Mouse (Mus musculus): ENCODE measurements at regions not wholly inside any gene's neighbourhood (a gene's known extent, or its start where the extent isn't known, plus 50 kb on each side); places are given as distances from the start of the nearest gene placed in this dataset.

DNA sequence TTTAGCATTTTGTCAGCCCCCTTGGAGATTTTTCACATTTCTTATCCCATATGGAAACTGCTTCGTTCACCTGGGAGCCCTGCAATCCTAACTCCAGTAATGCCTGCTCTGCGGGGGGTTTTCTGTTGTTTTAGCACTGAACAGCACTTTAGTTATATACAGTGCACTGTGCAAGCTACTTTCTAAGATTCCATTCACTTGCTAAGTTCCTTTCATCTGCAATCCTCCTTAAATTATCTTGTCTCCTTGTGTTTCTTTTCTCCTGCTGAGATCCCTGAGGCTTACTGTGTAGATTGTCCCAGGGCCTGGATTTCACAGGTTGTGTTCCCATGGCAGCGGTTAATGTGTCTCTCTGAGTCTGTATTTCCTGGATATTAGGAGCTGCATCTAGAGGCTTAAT lies 173.3 kb upstream of the Elac2 start:
- H3K27ac ChIP-seq (replicated peaks), result no peak overlapping the region
- no peaks in the 10 kb centered on the region for H3K36me3 ChIP-seq
- no peak overlapping the region for H3K4me2 ChIP-seq
- no peaks in the 10 kb centered on the region for H3K9me3 ChIP-seq
- no peak for ATAC-seq (ENCODE audit: low FRiP score, low read depth)
- WGBS, result 62% methylated on average over 3 of the region's 3 CpGs
- no peak overlapping the region for H3K4me3 ChIP-seq
- H3K9ac ChIP-seq, result no peak overlapping the region
- peaks cover 8% of the 10 kb centered on the region for H3K4me1 ChIP-seq (replicated peaks)
- H3K27me3 ChIP-seq, result no peaks in the 10 kb centered on the region

DNA sequence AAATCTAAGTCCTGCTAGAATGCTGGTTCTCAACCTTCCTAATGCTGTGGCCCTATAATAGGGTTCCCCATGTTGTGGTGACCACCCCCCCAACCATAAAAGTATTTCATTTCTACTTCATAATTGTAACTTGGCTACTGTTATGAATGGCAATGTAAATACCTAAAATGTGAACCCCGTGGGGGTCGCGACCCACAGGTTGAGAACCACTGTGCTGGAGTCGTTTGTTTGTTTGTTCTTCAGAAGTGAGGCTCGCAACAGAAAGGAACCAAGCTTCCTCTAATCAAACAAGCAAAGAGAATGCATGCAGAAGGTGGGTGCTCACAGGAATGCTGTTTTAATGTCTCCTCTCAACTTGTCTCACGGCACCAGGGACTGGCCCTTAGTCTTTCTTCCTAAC lies 166.4 kb upstream of the Elac2 start:
- no peaks in the 10 kb centered on the region for H3K9me3 ChIP-seq
- H3K4me2 ChIP-seq, result no peak overlapping the region
- ATAC-seq (ENCODE audit: low FRiP score, low read depth), result no peak
- H3K4me3 ChIP-seq, result no peak overlapping the region
- no peaks in the 10 kb centered on the region for H3K27me3 ChIP-seq
- no peaks in the 10 kb centered on the region for H3K36me3 ChIP-seq
- no peak overlapping the region for H3K27ac ChIP-seq (replicated peaks)
- H3K4me1 ChIP-seq (replicated peaks), result no peaks in the 10 kb centered on the region
- WGBS, result 83% methylated on average over 6 of the region's 6 CpGs
- no peak overlapping the region for H3K9ac ChIP-seq

DNA sequence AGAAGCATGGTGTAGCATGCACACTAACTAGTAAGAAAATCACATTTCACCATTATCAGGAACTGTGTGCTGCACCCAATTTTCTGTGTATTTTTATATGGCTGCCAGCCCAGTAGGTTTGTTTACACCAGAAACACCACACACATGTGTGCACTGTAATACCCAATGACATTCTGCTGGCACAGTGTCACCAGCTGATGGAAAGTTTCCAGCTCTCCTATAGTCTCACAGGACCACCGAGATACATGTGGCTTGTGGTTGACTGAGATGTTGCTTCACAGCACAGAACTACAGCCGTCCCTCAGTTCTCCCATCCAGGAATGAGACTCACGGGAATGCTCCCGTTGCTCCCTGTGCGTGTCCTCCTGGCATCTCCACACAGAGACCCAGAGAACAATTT lies 149.4 kb upstream of the Elac2 start:
- Histone ChIP-seq H3K27ac (replicated peaks) (no peak overlapping the region), H3K4me3 (no peak overlapping the region), H3K27me3 (no peaks in the 10 kb centered on the region), H3K9ac (no peak overlapping the region), H3K36me3 (no peaks in the 10 kb centered on the region), H3K4me1 (replicated peaks) (0 out of 2 replicates have a peak, but pooled peaks cover 3% of the 10 kb centered on the region), H3K9me3 (no peaks in the 10 kb centered on the region), H3K4me2 (no peak overlapping the region)
- ATAC-seq (ENCODE audit: low FRiP score, low read depth), result no peak
- 71% methylated on average over 5 of the region's 5 CpGs for WGBS

DNA sequence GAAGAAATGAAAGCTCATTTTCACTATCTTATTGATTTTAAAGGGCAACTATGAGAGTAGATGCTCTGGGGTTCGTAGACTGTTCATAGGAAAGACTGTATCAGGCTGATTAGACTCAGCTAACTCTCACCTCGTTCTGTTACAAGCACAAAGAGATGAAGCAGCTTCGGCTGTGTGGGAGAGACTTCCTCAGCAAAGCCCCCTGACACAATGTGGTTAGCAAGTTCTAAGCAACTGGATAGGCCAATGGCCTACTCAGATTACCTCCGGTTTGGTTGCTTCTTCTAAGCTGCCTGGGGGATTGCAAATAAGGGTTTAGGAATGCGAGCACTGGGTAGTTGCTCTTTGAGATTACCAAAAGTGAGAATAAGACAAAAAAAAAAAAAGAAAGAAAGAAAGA lies 146.4 kb upstream of the Elac2 start:
- no peak for ATAC-seq (ENCODE audit: low FRiP score, low read depth)
- Histone ChIP-seq H3K9ac (no peak overlapping the region), H3K36me3 (no peaks in the 10 kb centered on the region), H3K4me1 (replicated peaks) (0 out of 2 replicates have a peak, but pooled peaks cover 3% of the 10 kb centered on the region), H3K27ac (replicated peaks) (no peak overlapping the region), H3K4me2 (no peak overlapping the region), H3K27me3 (no peaks in the 10 kb centered on the region), H3K9me3 (no peaks in the 10 kb centered on the region), H3K4me3 (no peak overlapping the region)
- 64% methylated on average over 5 of the region's 5 CpGs for WGBS

DNA sequence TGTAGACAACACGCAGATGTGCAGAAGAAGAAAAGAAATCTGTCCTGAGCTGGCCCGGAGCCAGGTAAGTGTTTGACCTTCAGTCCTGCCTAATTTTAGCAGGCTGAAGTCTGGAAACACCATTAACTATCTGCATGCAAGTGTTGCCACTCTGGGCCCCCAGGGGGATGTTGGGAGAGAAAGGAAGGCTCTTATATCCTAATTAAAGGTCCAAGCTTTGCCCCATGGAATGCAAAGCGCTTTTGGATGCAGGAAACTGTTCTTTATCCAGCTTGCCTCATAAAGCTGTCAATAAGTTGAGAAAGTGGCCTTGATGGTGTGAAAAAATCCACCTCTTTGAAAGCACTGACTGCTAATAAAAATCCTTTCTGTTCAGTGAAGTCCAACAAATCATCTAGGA lies 145.1 kb upstream of the Elac2 start:
- H3K27me3 ChIP-seq, result no peaks in the 10 kb centered on the region
- H3K4me1 ChIP-seq (replicated peaks), result 0 out of 2 replicates have a peak, but pooled peaks cover 3% of the 10 kb centered on the region
- WGBS, result 69% methylated on average over 3 of the region's 3 CpGs
- ATAC-seq (ENCODE audit: low FRiP score, low read depth), result no peak
- H3K9me3 ChIP-seq, result no peaks in the 10 kb centered on the region
- no peak overlapping the region for H3K9ac ChIP-seq
- H3K27ac ChIP-seq (replicated peaks), result no peak overlapping the region
- no peak overlapping the region for H3K4me2 ChIP-seq
- H3K36me3 ChIP-seq, result no peaks in the 10 kb centered on the region
- H3K4me3 ChIP-seq, result no peak overlapping the region

DNA sequence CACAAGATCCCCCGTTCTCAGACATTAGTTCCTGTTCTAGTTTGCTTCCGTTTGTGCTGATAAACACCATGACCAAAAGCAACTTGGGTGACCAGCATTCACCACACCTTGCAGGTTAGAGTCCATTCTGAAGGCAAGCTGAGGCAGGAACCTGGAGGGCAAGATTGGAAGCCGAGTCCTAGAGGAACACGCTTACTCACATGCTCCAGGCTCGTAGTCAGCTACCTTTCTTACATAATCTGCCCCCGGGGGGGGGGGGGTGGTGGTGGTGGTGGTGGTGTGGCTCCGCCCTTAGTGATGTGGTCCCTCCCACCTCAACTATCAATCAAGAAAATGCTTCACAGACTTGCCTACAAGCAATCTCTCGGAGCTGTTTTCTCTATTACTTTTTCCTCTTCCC lies 142.1 kb upstream of the Elac2 start:
- no peaks in the 10 kb centered on the region for H3K27me3 ChIP-seq
- H3K9me3 ChIP-seq, result no peaks in the 10 kb centered on the region
- no peak for ATAC-seq (ENCODE audit: low FRiP score, low read depth)
- WGBS, result 86% methylated on average over 8 of the region's 8 CpGs
- 0 out of 2 replicates have a peak, but pooled peaks cover 3% of the 10 kb centered on the region for H3K4me1 ChIP-seq (replicated peaks)
- H3K4me2 ChIP-seq, result no peak overlapping the region
- no peak overlapping the region for H3K27ac ChIP-seq (replicated peaks)
- no peak overlapping the region for H3K4me3 ChIP-seq
- no peak overlapping the region for H3K9ac ChIP-seq
- H3K36me3 ChIP-seq, result no peaks in the 10 kb centered on the region

DNA sequence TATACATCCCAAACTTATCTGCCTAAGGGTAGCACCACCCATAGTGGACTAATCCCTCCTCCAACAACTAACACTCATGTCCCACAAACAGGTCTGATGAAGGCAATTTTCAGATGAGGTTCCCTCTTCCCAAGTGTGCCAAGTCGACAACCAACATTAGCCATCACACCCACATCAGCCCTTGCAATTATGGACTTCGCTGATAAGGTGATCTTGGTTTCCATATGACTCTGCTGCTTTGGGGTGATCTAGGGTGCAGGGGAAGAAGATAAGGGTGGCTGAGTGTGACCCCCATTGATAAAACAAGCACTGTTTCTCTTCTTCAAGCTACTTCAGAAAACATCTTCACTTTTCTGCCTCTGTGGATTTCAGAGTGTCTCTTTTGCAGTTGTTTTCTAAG lies 137.7 kb upstream of the Elac2 start:
- 89% methylated on average over 2 of the region's 2 CpGs for WGBS
- H3K9ac ChIP-seq, result no peak overlapping the region
- H3K4me2 ChIP-seq, result no peak overlapping the region
- no peak overlapping the region for H3K27ac ChIP-seq (replicated peaks)
- H3K27me3 ChIP-seq, result no peaks in the 10 kb centered on the region
- H3K36me3 ChIP-seq, result no peaks in the 10 kb centered on the region
- H3K9me3 ChIP-seq, result no peaks in the 10 kb centered on the region
- no peak for ATAC-seq (ENCODE audit: low FRiP score, low read depth)
- H3K4me1 ChIP-seq (replicated peaks), result no peaks in the 10 kb centered on the region
- H3K4me3 ChIP-seq, result no peak overlapping the region

DNA sequence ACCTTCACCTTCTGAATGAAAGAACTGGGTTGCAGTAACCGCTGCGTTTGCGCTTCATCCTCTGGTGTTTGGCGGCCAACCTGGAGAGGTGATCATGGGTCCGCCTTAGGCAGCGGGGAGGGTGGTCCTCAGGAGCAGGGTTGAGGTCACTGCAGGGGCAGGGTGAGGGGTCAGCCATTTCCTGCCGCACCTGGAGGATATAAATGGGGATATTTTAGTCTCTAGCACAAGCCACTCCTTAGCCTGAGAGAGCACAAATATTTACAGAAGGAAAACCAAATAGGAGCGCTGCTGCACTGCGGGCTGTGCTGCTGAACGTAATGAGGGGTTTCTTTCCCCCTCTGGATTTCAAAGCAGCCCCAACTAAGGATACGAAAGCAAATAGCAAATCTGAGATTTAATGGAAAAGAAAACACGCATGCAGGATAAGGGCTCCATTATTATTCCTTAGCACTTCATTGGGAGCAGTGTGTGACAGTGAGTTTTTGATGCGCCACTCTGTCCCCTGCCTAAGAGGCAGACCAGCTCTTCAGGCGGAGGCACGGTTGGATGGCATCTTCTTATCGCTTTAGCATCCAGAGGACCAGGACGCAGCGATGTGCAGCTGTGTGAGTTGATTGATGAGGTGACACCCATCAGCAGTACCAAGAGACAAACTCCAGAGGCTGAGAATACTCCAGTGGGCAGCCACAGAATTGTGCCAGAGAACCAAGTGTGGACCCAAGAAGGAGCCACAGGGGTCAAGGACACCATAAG lies 135.9 kb upstream of the Elac2 start:
- Histone ChIP-seq H3K4me1 (replicated peaks) (no peaks in the 10 kb centered on the region), H3K27me3 (no peaks in the 10 kb centered on the region), H3K27ac (replicated peaks) (no peak overlapping the region), H3K4me2 (no peak overlapping the region), H3K36me3 (no peaks in the 10 kb centered on the region), H3K9me3 (no peaks in the 10 kb centered on the region), H3K9ac (no peak overlapping the region), H3K4me3 (no peak overlapping the region)
- WGBS, result 70% methylated on average over 18 of the region's 18 CpGs
- no peak for ATAC-seq (ENCODE audit: low FRiP score, low read depth)

DNA sequence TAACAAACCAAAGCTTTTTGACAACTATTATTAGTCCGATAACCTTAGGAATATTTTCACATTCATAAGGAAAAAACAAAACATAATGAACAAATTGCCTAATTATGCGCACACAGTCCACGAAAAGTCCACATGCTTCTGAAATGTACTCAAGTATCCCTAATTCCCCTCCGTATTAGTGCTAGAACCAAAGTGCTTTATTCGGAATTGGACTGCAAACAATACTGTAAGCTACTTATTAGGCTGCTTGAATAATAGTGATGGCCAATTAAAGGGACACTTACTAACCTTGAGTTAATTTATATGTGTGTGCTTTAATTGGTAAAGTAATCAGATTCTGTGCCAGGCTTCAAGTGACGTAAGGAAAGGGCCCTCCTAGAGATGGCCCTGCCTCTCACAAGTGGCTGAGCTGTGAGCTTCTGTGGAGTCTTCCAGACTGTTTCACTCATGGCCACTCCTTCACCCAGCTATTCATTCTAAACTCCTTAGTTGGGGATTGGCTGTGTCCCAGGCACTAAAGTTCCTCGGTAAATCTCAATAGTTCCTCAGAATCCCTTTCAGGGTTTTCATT lies 132.2 kb upstream of the Elac2 start:
- Histone ChIP-seq H3K27me3 (no peaks in the 10 kb centered on the region), H3K36me3 (no peaks in the 10 kb centered on the region), H3K9me3 (no peaks in the 10 kb centered on the region), H3K27ac (replicated peaks) (no peak overlapping the region), H3K9ac (no peak overlapping the region), H3K4me3 (no peak overlapping the region), H3K4me2 (no peak overlapping the region), H3K4me1 (replicated peaks) (no peaks in the 10 kb centered on the region)
- 87% methylated on average over 7 of the region's 7 CpGs for WGBS
- no peak for ATAC-seq (ENCODE audit: low FRiP score, low read depth)

DNA sequence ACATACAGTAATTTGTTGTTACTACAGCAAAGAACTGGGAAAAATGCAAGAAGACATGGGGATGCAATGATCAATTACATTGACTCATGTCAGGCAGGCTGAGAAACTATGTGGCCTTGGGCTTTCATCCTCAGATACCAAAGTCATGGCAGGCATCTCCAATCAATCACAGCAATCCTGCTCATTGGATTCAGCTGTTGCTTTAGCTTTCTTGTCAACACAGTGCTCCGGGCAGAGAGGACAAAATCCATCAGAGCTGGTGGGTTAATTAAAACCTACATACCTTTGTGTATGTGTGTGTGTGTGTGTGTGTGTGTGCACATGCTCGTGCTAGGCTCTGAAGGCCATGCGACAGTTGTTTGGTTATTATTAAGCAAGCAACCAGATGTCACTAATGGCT lies 119.2 kb upstream of the Elac2 start:
- Histone ChIP-seq H3K27me3 (no peaks in the 10 kb centered on the region), H3K4me1 (replicated peaks) (no peaks in the 10 kb centered on the region), H3K27ac (replicated peaks) (no peak overlapping the region), H3K9me3 (no peaks in the 10 kb centered on the region), H3K4me3 (no peak overlapping the region), H3K36me3 (no peaks in the 10 kb centered on the region), H3K4me2 (no peak overlapping the region), H3K9ac (no peak overlapping the region)
- no peak for ATAC-seq (ENCODE audit: low FRiP score, low read depth)
- 87% methylated on average over 3 of the region's 3 CpGs for WGBS

GRCm38 (mm10) chr11:64880674-64881073 lies 98.2 kb upstream of the Elac2 start:
- 50% methylated on average over 8 of the region's 8 CpGs for WGBS
- Histone ChIP-seq H3K9ac (no peak overlapping the region), H3K27ac (replicated peaks) (no peak overlapping the region), H3K27me3 (no peaks in the 10 kb centered on the region), H3K4me3 (no peak overlapping the region), H3K4me2 (no peak overlapping the region), H3K4me1 (replicated peaks) (no peaks in the 10 kb centered on the region), H3K36me3 (no peaks in the 10 kb centered on the region), H3K9me3 (no peaks in the 10 kb centered on the region)
- ATAC-seq (ENCODE audit: low FRiP score, low read depth), result no peak

DNA sequence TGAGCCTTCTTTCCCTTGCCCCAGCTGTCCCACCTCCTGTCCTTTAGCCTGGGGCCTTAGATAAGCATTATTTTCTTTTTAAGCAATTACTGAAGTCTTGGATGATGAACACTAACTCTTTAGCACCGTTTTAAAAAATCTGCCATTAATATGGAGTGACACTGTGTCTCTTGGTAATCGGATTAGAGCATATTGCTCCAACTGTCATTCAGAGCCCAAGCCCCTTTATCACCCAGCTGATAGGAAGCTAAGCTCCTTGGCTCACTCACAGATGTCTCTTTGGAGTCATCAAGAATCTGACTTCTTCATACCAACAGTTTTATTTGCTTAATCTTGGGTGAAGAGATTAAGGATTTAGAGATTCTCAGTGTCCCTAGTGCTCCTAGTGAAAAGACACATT lies 94.3 kb upstream of the Elac2 start:
- Histone ChIP-seq H3K4me2 (no peak overlapping the region), H3K4me3 (no peak overlapping the region), H3K27me3 (no peaks in the 10 kb centered on the region), H3K36me3 (no peaks in the 10 kb centered on the region), H3K9me3 (no peaks in the 10 kb centered on the region), H3K27ac (replicated peaks) (no peak overlapping the region), H3K4me1 (replicated peaks) (no peaks in the 10 kb centered on the region), H3K9ac (no peak overlapping the region)
- 65% methylated on average over 2 of the region's 2 CpGs for WGBS
- no peak for ATAC-seq (ENCODE audit: low FRiP score, low read depth)

Data from hindbrain, embryonic 15.5 days (tissue).